Mouse (Mus musculus) adrenal gland, adult (tissue): Measurements from ENCODE around the gene Hhatl.

ENCODE experiments used
- DNase-seq, 2 experiments: peaks; one replicate each; pipeline ENCODE4 v3.0.0; 2022 to 2023; ENCODE audit warnings: low spot score in 1 of 2; ENCODE audit not compliant: inconsistent age in 2 of 2

Gene Hhatl

GRCm38 (mm10) chr9:121760271-121761090, 31.8 kb downstream of the Hhatl start:
- DNase-seq: peak; percentile 81 to 86

- peak; percentile 75 to 85 for DNase-seq
Observed at GRCm38 (mm10) chr9:121759091-121760081, 32.9 kb downstream of the Hhatl start, which contains the start of gene Zfp651. Zfp651 (plus strand) TSS chr9:121759330.

DNA sequence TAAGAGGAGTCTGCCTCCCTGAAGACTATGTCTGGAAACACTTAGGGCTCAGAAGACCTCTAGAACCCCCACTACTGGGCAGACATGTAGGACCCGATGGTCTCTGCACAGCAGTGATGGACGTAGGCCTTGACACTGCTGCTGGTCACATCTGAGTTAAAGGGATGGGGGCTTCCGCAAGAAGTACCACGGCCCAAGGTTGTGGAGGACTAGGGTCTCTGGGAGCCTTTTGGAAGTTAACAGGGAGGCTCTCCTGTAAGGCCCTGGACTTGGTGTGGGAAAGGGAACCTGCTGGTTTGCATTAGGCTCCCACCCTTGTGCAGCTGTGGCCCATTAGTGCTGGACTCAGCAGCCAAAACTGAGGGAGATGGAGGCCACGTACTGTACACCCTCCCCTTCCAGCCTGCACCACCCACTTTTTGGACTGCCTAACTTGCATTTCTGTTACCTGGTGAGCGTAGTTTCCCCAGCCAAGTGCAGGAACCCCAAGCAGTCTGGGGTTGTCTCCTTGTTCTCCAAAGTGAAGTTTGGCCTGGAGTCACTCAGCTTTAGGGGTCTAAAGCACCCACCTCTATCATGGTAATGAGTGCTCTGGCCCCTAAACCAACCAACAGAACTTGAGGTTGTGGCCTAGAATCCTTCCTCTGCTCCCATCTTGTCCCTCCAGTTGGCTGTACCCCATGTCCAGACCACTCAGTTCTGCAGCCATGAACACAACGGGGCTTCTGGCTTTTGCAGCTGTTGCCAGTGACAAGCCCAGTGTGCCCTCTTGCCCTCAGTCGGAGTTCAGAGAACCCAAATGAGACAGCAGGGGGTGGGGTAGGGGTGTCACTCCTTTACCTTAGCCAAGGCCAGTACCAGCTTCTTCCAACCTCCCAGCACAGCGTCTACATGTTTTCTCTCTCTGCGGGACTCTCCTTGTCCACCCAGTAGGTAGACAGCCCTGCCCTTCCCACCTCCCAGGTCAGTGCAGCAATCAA, 34.2 kb downstream of the Hhatl start:
- DNase-seq: peak; percentile 24 to 55

- DNase-seq: peak in 1 of 2 experiments; percentile 57
Observed at GRCm38 (mm10) chr9:121757432-121757831, 34.9 kb downstream of the Hhatl start.

DNA sequence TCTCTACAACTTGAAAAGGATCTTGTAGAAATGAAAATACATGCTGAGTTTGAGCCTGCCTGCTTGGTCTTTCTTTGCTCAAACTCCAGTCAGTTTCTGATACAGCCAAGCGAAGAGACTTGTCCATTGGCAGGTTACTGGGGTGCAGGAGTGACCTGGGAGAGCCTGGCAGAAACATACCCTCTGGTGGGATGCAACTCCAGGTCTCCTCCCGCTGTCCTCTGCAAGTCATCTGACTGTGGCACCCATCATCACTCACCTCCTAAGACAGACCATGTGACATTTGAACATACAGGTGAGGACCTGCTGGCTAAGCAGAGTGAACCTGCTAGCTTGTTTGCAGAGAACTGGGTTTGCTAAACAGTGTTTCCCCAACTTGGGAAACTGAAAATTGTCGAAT, 35.5 kb downstream of the Hhatl start:
- peak in 1 of 2 experiments; percentile 23 for DNase-seq

DNA sequence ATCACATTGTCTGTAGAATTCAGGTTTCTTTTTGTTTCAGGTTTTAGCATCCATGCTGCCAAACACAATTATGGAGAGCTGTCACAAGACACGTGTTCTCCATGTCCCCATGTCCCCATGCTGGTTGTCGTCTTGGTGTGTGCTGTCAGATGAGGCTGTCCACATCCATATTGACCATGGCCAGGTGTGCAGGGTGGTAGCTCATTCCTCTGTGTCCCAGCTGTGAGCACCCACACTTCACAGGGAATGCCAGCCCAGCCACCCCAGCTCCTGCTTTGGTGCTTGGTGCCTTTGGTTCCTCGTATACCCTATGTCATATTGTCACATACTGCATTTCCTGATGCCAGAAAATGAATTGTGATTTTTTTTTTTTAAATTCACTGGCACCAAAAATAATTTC, 37.7 kb downstream of the Hhatl start:
- peak in 1 of 2 experiments; percentile 15 for DNase-seq

DNA sequence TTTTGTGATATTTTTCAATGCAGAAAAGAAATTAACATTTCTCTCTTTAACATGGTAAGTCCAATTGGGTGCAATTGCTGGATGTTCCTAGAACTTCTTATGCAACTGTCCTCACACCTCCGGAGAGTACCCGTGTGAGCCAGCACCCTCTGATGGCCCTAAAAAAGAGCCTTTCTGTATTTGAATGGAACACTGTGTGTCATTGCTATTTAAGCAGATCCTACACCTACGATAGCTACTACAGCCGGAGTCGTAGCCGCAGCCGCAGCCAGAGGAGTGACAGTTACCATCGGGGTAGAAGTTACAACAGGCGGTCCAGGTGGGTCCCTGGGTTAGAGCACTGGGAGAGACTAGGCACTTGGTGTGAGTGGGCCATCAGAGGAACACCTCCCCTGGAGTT, 39.5 kb downstream of the Hhatl start:
- DNase-seq: peak in 1 of 2 experiments; percentile 16

- DNase-seq: no peak
Observed at GRCm38 (mm10) chr9:121744051-121744450, 48.3 kb downstream of the Hhatl start.

DNA sequence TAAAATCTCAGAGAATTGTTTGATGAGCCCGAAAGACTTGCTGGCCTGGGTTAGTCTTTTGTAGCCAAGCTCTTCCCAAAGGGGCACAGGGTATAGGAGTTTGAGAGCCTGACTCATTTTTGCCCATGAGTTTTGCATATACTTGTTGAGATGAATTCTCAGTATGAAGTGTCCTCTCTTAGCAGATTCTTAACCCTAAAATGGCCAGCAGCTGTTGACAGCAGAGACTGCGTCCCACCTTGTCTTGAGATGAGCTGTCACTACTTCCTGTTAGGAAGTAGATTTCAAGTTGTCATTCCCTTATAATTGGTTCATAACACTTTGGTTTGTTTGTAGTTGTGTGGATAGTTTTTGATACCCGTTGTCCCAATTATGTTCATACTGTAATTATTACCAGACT, 51.1 kb downstream of the Hhatl start:
- DNase-seq: no peak

DNA sequence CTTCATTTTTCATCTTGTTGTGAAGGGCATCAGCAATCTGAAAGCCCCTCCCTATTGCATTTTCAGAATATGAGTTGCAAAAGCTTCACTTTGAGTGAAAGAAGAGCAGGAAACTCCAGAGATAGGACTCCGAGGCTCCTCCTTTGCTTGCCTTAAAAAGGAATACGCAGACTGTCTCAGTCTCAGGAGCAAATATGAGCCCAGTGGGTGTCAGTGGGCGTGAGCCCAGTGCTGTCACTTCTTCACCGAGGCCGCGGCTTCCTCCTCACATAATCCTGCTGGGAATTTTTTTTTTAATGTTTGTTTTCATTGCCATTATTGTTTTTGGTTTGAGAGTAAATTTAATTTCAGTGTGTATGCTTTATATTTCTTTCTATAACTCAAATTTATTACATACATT, 51.8 kb downstream of the Hhatl start:
- no peak for DNase-seq
